ENCODE assay signal across 8 mouse cellular contexts in genomic region chr5:137748130-137748770, GRCm38 (mm10). TPM values are rescaled to one million over a fixed set of nuclear protein-coding genes. Genes with fewer than 3 reads are reported as not detected.
DNase-seq lines count a peak whose midpoint lies in the region; ATAC-seq and TF ChIP-seq lines count a peak whose summit lies in the region.

No protein-coding gene starts in this region.

- peak overlapping the region; percentile 17; the same call in 1 of the 2 replicates for H3K9ac ChIP-seq in forebrain, embryonic 11.5 days (ENCODE audit: low read length)
- H3K9ac ChIP-seq in intestine, embryonic 14.5 days (ENCODE audit: low read length) = peak overlapping the region; percentile 11; the same call in 1 of the 2 replicates
- H3K9ac ChIP-seq in lung, embryonic 14.5 days = peak overlapping the region; percentile 17; the same call in 1 of the 2 replicates

- peaks cover 14% of the 10 kb centered on the region for H3K4me1 ChIP-seq in forebrain, embryonic 11.5 days (replicated peaks; ENCODE audit: control insufficient read depth, insufficient read depth, low read length)
- peaks cover 22% of the 10 kb centered on the region for H3K4me1 ChIP-seq in intestine, embryonic 14.5 days (replicated peaks; ENCODE audit: control insufficient read depth, insufficient read depth, low read length)
- peaks cover 3% of the 10 kb centered on the region; the same call in 1 of the 2 replicates for H3K4me1 ChIP-seq in lung, embryonic 14.5 days (ENCODE audit: insufficient read depth)

- H3K27ac ChIP-seq in layer of hippocampus, adult 2 months = peak overlapping the region; percentile 93; the same call in 1 of the 2 replicates
- no peak overlapping the region for H3K27ac ChIP-seq in forebrain, embryonic 11.5 days (ENCODE audit: low read depth, low read length)
- peak overlapping the region; percentile 45; the same call in 1 of the 2 replicates for H3K27ac ChIP-seq in intestine, embryonic 14.5 days (ENCODE audit: low read depth)
- peak overlapping the region; percentile 19 for H3K27ac ChIP-seq in lung, embryonic 14.5 days (ENCODE audit: low read depth)

- peak overlapping the region; percentile 82 for H3K4me3 ChIP-seq in layer of hippocampus, adult 2 months
- peak overlapping the region; percentile 69; the same call in 1 of the 2 replicates for H3K4me3 ChIP-seq in forebrain, embryonic 11.5 days (ENCODE audit: low read depth, low read length)
- peak overlapping the region; percentile 88 for H3K4me3 ChIP-seq in intestine, embryonic 14.5 days (ENCODE audit: low read depth, low read length)
- peak overlapping the region; percentile 76 for H3K4me3 ChIP-seq in lung, embryonic 14.5 days (ENCODE audit: low read depth, low read length)

- no peaks in the 10 kb centered on the region for H3K36me3 ChIP-seq in forebrain, embryonic 11.5 days (ENCODE audit: control insufficient read depth, insufficient read depth, low read length)
- H3K36me3 ChIP-seq in intestine, embryonic 14.5 days (ENCODE audit: control insufficient read depth, insufficient read depth, low read length) = peaks cover 25% of the 10 kb centered on the region
- peaks cover 32% of the 10 kb centered on the region for H3K36me3 ChIP-seq in lung, embryonic 14.5 days (ENCODE audit: insufficient read depth)
- peaks cover 5% of the 10 kb centered on the region for H3K36me3 ChIP-seq in splenic B cell, adult 2 months (ENCODE audit: control insufficient read depth, insufficient read depth, low read length, poor library complexity, severe bottlenecking)

- WGBS in forebrain, embryonic 11.5 days = 59% methylated on average over 5 of the region's 5 CpGs
- 31% methylated on average over 5 of the region's 5 CpGs for WGBS in intestine, embryonic 14.5 days
- WGBS in lung, embryonic 14.5 days = 27% methylated on average over 5 of the region's 5 CpGs

- ATAC-seq in forebrain, embryonic 11.5 days (replicated peaks; ENCODE audit: low FRiP score) = no peak
- ATAC-seq in intestine, embryonic 14.5 days (replicated peaks; ENCODE audit: low FRiP score, low TSS enrichment, low read depth) = no peak
- ATAC-seq in lung, embryonic 14.5 days (ENCODE audit: insufficient read depth) = no peak
- ATAC-seq in erythroid progenitor cell, adult 5-6 weeks (replicated peaks; ENCODE audit: low FRiP score, poor library complexity, severe bottlenecking) = no peak

- no peak for DNase-seq in layer of hippocampus, adult 2 months (ENCODE audit: low spot score in 2 of 2)
- DNase-seq in layer of hippocampus, postnatal 10 days (ENCODE audit: low spot score in 2 of 2) = no peak
- DNase-seq in forebrain, embryonic 11.5 days (ENCODE audit: low spot score) = no peak
- no peak for DNase-seq in intestine, embryonic 14.5 days (ENCODE audit: low spot score)
- peak; percentile 67 for DNase-seq in lung, embryonic 14.5 days
- DNase-seq in splenic B cell, adult 2 months (ENCODE audit: low read depth, low spot score) = peak; percentile 64
- no peak for DNase-seq in right cerebral cortex, postnatal 10 days (ENCODE audit: low spot score in 2 of 2)

- no peaks in the 10 kb centered on the region for H3K27me3 ChIP-seq in forebrain, embryonic 11.5 days (ENCODE audit: control insufficient read depth, insufficient read depth, low read length)
- H3K27me3 ChIP-seq in intestine, embryonic 14.5 days (replicated peaks; ENCODE audit: control insufficient read depth, insufficient read depth, low read length) = no peaks in the 10 kb centered on the region
- H3K27me3 ChIP-seq in lung, embryonic 14.5 days (ENCODE audit: insufficient read depth, low read length) = no peaks in the 10 kb centered on the region
- H3K27me3 ChIP-seq in splenic B cell, adult 2 months (ENCODE audit: control insufficient read depth, insufficient read depth, low read length, poor library complexity, severe bottlenecking) = no peaks in the 10 kb centered on the region

- H3K4me2 ChIP-seq in forebrain, embryonic 11.5 days (ENCODE audit: low read depth, low read length, severe bottlenecking) = peak overlapping the region; percentile 98
- H3K4me2 ChIP-seq in intestine, embryonic 14.5 days (ENCODE audit: low read length) = peak overlapping the region; percentile 97
- peak overlapping the region; percentile 100 for H3K4me2 ChIP-seq in lung, embryonic 14.5 days

- H3K9me3 ChIP-seq in forebrain, embryonic 11.5 days (ENCODE audit: control insufficient read depth, low read length) = no peaks in the 10 kb centered on the region
- H3K9me3 ChIP-seq in intestine, embryonic 14.5 days (ENCODE audit: control insufficient read depth, low read length) = no peaks in the 10 kb centered on the region
- no peaks in the 10 kb centered on the region for H3K9me3 ChIP-seq in lung, embryonic 14.5 days (ENCODE audit: low read depth, low read length)

- no peak for TF ChIP-seq CTCF in layer of hippocampus, adult 2 months (conservative IDR thresholded peaks at IDR 0.05)
- no peak for TF ChIP-seq CTCF in lung, embryonic 14.5 days (IDR thresholded peaks at IDR 0.05; ENCODE audit: low read depth)

RNA-seq across cellular contexts. Expression of gene Tsc22d4, which starts 2.7 kb away (rescaled TPM):
- 100 to 1,000 TPM; 160 to 174 TPM for total RNA-seq in layer of hippocampus, adult 2 months (2021)
- total RNA-seq in layer of hippocampus, postnatal 10 days (2021) = 100 to 1,000 TPM; 141 to 146 TPM
- 81.1 and 83.5 TPM in 2 replicates for polyA plus RNA-seq in forebrain, embryonic 11.5 days (2014; fragmentation: Nextera tagmentation; extraction: Ambion mirVana)
- 121 and 125 TPM in 2 replicates for polyA plus RNA-seq in intestine, embryonic 14.5 days (2014; fragmentation: Nextera tagmentation; extraction: Ambion mirVana)
- 127 TPM in 2 replicates for polyA plus RNA-seq in lung, embryonic 14.5 days (2014; fragmentation: Nextera tagmentation; extraction: Ambion mirVana)
- total RNA-seq in erythroid progenitor cell, adult 5-6 weeks (2015; ENCODE audit: low replicate concordance) = 31.0 and 47.9 TPM in 2 replicates
- total RNA-seq in erythroid progenitor cell, adult 5-6 weeks (2017; ENCODE audit: low replicate concordance) = 88.1 and 103 TPM in 2 replicates

RNA-seq across cellular contexts. Expression of gene Nyap1, which starts 6.8 kb away (rescaled TPM):
- 10 to 100 TPM; 70.4 to 72.5 TPM for total RNA-seq in layer of hippocampus, adult 2 months (2021)
- 100 to 1,000 TPM; 100 to 105 TPM for total RNA-seq in layer of hippocampus, postnatal 10 days (2021)
- 3.8 and 4.4 TPM in 2 replicates for polyA plus RNA-seq in forebrain, embryonic 11.5 days (2014; fragmentation: Nextera tagmentation; extraction: Ambion mirVana)
- 1.5 and 1.9 TPM in 2 replicates for polyA plus RNA-seq in intestine, embryonic 14.5 days (2014; fragmentation: Nextera tagmentation; extraction: Ambion mirVana)
- polyA plus RNA-seq in lung, embryonic 14.5 days (2014; fragmentation: Nextera tagmentation; extraction: Ambion mirVana) = 0.91 and 0.93 TPM in 2 replicates
- total RNA-seq in erythroid progenitor cell, adult 5-6 weeks (2015; ENCODE audit: low replicate concordance) = 2.5 TPM in 1 of 2 replicates, not detected in the other
- total RNA-seq in erythroid progenitor cell, adult 5-6 weeks (2017; ENCODE audit: low replicate concordance) = 1.4 and 4.9 TPM in 2 replicates

RNA-seq across cellular contexts. Expression of gene Ppp1r35, which starts 30.4 kb away (rescaled TPM):
- total RNA-seq in layer of hippocampus, adult 2 months (2021) = 10 to 100 TPM; 19.8 to 25.4 TPM
- 10 to 100 TPM; 23.2 to 31.6 TPM for total RNA-seq in layer of hippocampus, postnatal 10 days (2021)
- 72.8 and 77.9 TPM in 2 replicates for polyA plus RNA-seq in forebrain, embryonic 11.5 days (2014; fragmentation: Nextera tagmentation; extraction: Ambion mirVana)
- polyA plus RNA-seq in intestine, embryonic 14.5 days (2014; fragmentation: Nextera tagmentation; extraction: Ambion mirVana) = 25.5 and 35.4 TPM in 2 replicates
- 33.7 and 40.9 TPM in 2 replicates for polyA plus RNA-seq in lung, embryonic 14.5 days (2014; fragmentation: Nextera tagmentation; extraction: Ambion mirVana)
- 43.6 and 45.8 TPM in 2 replicates for total RNA-seq in erythroid progenitor cell, adult 5-6 weeks (2015; ENCODE audit: low replicate concordance)
- total RNA-seq in erythroid progenitor cell, adult 5-6 weeks (2017; ENCODE audit: low replicate concordance) = 28.0 and 51.0 TPM in 2 replicates

RNA-seq across cellular contexts. Expression of gene Mepce, which starts 39.2 kb away (rescaled TPM):
- 10 to 100 TPM; 43.6 to 49.2 TPM for total RNA-seq in layer of hippocampus, adult 2 months (2021)
- total RNA-seq in layer of hippocampus, postnatal 10 days (2021) = 10 to 100 TPM; 33.0 to 33.7 TPM
- 11.9 and 12.4 TPM in 2 replicates for polyA plus RNA-seq in forebrain, embryonic 11.5 days (2014; fragmentation: Nextera tagmentation; extraction: Ambion mirVana)
- 12.1 and 15.4 TPM in 2 replicates for polyA plus RNA-seq in intestine, embryonic 14.5 days (2014; fragmentation: Nextera tagmentation; extraction: Ambion mirVana)
- 13.1 and 14.5 TPM in 2 replicates for polyA plus RNA-seq in lung, embryonic 14.5 days (2014; fragmentation: Nextera tagmentation; extraction: Ambion mirVana)
- 45.4 and 50.7 TPM in 2 replicates for total RNA-seq in erythroid progenitor cell, adult 5-6 weeks (2015; ENCODE audit: low replicate concordance)
- 8.9 and 22.3 TPM in 2 replicates for total RNA-seq in erythroid progenitor cell, adult 5-6 weeks (2017; ENCODE audit: low replicate concordance)

RNA-seq across cellular contexts. Expression of gene Zcwpw1, which starts 39.3 kb away (rescaled TPM):
- 1 to 10 TPM; 5.7 to 8.1 TPM for total RNA-seq in layer of hippocampus, adult 2 months (2021)
- 1 to 10 TPM; 4.8 to 6.3 TPM for total RNA-seq in layer of hippocampus, postnatal 10 days (2021)
- 18.1 and 21.2 TPM in 2 replicates for polyA plus RNA-seq in forebrain, embryonic 11.5 days (2014; fragmentation: Nextera tagmentation; extraction: Ambion mirVana)
- polyA plus RNA-seq in intestine, embryonic 14.5 days (2014; fragmentation: Nextera tagmentation; extraction: Ambion mirVana) = 14.4 and 17.9 TPM in 2 replicates
- polyA plus RNA-seq in lung, embryonic 14.5 days (2014; fragmentation: Nextera tagmentation; extraction: Ambion mirVana) = 25.9 and 26.1 TPM in 2 replicates
- total RNA-seq in erythroid progenitor cell, adult 5-6 weeks (2015; ENCODE audit: low replicate concordance) = 9.7 and 15.5 TPM in 2 replicates
- 18.1 and 35.3 TPM in 2 replicates for total RNA-seq in erythroid progenitor cell, adult 5-6 weeks (2017; ENCODE audit: low replicate concordance)

Comparison
In these comparisons a context has a peak if more than half of its experiments do, and no peak if none do; other contexts are left out.
1. DNase-seq: peak in lung, embryonic 14.5 days (single experiment) and splenic B cell, adult 2 months (single experiment); none in layer of hippocampus, adult 2 months (0 of 2), layer of hippocampus, postnatal 10 days (0 of 2), forebrain, embryonic 11.5 days (single experiment), intestine, embryonic 14.5 days (single experiment) and right cerebral cortex, postnatal 10 days (0 of 2).
2. RNA of gene Nyap1, which starts 6.8 kb away (total RNA-seq): 100 to 105 TPM in layer of hippocampus, postnatal 10 days and 70.4 to 72.5 TPM in layer of hippocampus, adult 2 months; 1.4 to 4.9 TPM in erythroid progenitor cell, adult 5-6 weeks; every median in the first group is over 10 times any median in the second.
3. Peak in every context shown above with its lines, with median percentiles within 50 percentile points of each other: H3K4me3 ChIP-seq, H3K4me2 ChIP-seq and H3K9ac ChIP-seq.